Mouse (Mus musculus): Measurements from ENCODE around the gene Trim80. TPM values are rescaled to one million over a fixed set of nuclear protein-coding genes. Genes with fewer than 3 reads are reported as not detected.

Trim80 gene
- polyA plus RNA-seq, 1 experiment from 2014 or later: not detected

DNA sequence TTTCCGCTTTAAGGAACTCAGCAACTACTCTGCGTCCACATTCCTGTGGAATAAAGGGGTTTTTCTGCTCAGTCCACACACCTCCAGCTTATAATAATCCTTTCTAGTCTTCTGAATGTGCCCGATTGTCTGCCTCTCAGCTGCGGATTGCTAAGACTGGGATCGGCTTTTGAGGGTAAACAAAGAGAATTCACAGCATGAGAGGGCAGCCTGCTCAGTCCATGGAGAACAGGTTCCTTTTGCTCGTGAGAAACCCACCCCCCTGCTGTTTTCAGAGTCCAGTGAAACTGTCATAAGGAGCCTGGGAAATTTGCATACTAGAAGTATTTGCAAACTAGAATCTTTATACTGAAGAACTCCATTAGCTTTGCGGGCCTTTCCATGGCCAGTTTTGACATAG is 30.8 kb upstream of the Trim80 start:
- 81% methylated on average over 7 of the region's 7 CpGs for WGBS
- Histone ChIP-seq H3K9ac (no peak overlapping the region), H3K4me2 (no peak overlapping the region), H3K27me3 (no peaks in the 10 kb centered on the region), H3K4me3 (no peak overlapping the region), H3K9me3 (no peaks in the 10 kb centered on the region), H3K36me3 (peaks cover 25% of the 10 kb centered on the region; the same call in 1 of the 2 replicates), H3K27ac (no peak overlapping the region), H3K4me1 (peaks cover 32% of the 10 kb centered on the region)
- no peak for ATAC-seq (ENCODE audit: borderline replicate concordance, extremely low read depth, low FRiP score, low TSS enrichment)

DNA sequence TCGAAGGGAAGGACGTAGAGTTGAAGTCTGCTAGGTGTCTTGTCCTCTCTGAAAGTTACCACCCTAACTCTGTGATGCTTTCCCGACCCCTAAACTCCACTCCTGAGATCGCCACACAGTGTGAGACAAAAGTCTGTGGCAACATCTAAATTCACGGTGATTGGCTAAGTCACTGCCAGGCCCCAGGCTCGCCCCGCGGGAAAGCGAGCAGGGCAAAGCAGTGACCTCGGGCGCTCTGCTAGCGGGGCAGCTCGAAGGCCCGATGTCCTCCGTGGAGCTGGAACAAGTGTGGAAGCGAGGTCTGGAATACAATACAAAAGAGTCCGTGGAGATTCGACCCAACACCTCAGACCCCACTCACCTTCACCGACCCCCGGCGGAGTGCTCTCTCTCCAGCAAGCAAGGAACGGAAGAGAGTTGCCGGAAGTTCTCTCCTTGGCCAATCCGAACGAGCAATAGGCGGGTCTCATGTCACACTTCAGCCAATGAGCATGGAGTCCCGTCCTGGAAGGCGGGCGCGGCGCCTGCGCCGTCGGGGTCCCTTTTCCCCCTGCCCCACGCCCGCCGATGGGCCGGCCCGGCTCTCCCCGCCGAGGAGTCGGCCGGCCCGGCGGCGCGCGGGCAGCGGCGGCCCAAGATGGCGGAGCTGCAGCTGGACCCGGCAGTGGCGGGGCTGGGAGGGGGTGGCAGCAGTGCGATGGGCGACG is 20.7 kb upstream of the Trim80 start, which contains the start of the genes Atp5h and Kctd2:
Gene Atp5h (minus strand): TSS at position 432 of the 707 bp plus-strand sequence.
Gene Kctd2 (plus strand): TSS at position 598 of the 707 bp plus-strand sequence.
- Histone ChIP-seq H3K4me1 (peaks cover 32% of the 10 kb centered on the region), H3K36me3 (peaks cover 26% of the 10 kb centered on the region)
- under 1% methylated on average over 53 of the region's 56 CpGs for WGBS

DNA sequence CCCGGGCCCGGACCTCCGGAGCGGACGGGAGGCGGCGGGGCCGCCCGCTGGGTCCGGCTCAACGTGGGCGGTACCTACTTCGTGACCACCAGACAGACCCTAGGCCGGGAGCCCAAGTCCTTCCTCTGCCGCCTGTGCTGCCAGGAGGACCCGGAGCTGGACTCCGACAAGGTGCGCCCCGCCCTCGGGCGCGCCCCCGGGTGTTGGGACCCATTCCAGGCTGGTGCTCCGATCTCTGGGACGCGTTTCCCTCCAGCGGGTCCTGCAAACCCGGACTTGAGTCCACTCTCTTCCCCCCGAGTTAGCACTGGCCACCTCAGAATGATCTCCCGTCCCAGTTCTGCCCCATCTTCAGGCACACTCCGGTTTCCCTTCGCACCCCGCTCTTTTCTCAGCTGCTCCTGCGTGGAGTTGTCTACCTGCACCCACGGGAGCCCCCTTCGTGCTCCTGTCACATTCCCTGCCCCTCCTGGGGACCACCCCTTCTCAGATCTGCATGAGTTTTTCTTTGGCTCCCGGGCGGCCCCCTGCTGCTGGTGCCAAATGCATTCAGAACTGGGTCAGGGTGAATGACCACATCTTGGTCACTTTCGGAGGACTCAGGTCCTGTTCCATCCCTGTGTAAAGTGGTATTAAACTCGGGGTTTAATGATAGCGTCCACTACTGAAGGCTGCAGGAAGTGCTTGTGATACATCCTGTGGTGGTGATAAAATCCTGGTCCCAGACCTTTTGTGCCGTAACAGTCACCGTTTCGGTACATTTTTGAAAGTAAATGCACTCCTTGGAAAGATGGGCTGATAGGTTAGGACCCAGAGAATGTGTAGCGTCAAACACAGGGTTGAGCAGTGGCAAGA is 19.8 kb upstream of the Trim80 start:
- H3K27ac ChIP-seq: peak overlapping the region; percentile 91
- peaks cover 19% of the 10 kb centered on the region for H3K36me3 ChIP-seq
- 1% methylated on average over 37 of the region's 45 CpGs for WGBS
- no peaks in the 10 kb centered on the region for H3K9me3 ChIP-seq
- H3K4me3 ChIP-seq: peak overlapping the region; percentile 96
- no peaks in the 10 kb centered on the region for H3K27me3 ChIP-seq
- H3K4me2 ChIP-seq: peak overlapping the region; percentile 93
- ATAC-seq (ENCODE audit: borderline replicate concordance, extremely low read depth, low FRiP score, low TSS enrichment): peak; percentile 74
- peaks cover 32% of the 10 kb centered on the region for H3K4me1 ChIP-seq
- peak overlapping the region; percentile 97 for H3K9ac ChIP-seq

More for the DNA sequence above, 20.7 kb upstream of the Trim80 start, which contains the start of the genes Atp5h and Kctd2:
- H3K4me2 ChIP-seq: peak within 1 kb of the TSS; percentile 93
- H3K27ac ChIP-seq: peak within 1 kb of the TSS; percentile 91
- no peaks in the 10 kb centered on the region for H3K9me3 ChIP-seq
- peak within 1 kb of the TSS; percentile 96 for H3K4me3 ChIP-seq
- peak within 1 kb of the TSS; percentile 97 for H3K9ac ChIP-seq
- peak; percentile 97 for ATAC-seq (ENCODE audit: borderline replicate concordance, extremely low read depth, low FRiP score, low TSS enrichment)
- H3K27me3 ChIP-seq: no peaks in the 10 kb centered on the region

DNA sequence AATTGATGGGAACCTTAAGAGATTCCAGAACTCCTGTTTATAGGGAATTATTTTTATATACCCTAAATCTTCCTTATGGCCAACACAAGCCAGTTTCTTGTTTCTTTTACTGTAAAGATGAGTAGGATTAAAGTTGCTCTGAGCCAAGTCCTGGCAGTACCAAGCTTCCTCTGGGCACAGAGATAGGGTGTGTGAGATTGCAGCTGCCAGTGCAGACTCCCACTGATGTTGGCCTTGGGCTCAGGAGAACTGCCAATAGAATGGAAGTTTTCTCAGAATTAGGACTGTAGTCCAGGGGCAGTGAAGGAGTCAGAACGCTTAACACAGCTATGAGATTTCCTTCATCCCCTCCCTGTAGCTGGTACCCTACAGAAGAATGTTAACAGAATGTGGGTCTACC is 19.0 kb upstream of the Trim80 start:
- H3K4me3 ChIP-seq: peak overlapping the region; percentile 96
- H3K4me1 ChIP-seq: peaks cover 32% of the 10 kb centered on the region
- 0 out of 2 replicates have a peak overlapping the region, but pooled peaks have one; percentile 97 for H3K9ac ChIP-seq
- H3K9me3 ChIP-seq: no peaks in the 10 kb centered on the region
- H3K36me3 ChIP-seq: peaks cover 11% of the 10 kb centered on the region
- 57% methylated on average over 1 of the region's 1 CpGs for WGBS
- ATAC-seq (ENCODE audit: borderline replicate concordance, extremely low read depth, low FRiP score, low TSS enrichment): no peak
- no peaks in the 10 kb centered on the region for H3K27me3 ChIP-seq
- H3K4me2 ChIP-seq: peak overlapping the region; percentile 93
- H3K27ac ChIP-seq: no peak overlapping the region

DNA sequence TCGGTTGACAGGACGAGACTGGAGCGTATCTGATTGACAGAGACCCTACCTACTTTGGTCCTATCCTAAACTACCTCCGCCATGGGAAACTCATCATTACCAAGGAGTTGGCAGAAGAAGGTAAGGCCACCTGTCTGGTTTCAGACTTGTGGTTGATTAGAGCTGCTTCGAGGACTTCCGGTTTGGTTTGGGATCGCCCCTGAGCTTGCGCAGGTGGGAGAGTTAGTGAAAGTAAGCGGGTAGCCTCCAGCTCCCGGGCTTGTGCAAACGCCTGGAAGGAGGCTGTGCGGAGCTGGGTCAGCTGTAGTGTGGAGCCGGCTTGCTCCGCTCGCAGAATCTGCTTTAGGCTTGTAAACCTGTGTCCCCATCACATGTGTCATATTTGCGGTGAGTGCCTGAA is 18.4 kb upstream of the Trim80 start:
- Histone ChIP-seq H3K4me3 (no peak overlapping the region), H3K36me3 (peaks cover 11% of the 10 kb centered on the region), H3K9me3 (no peaks in the 10 kb centered on the region), H3K27me3 (no peaks in the 10 kb centered on the region), H3K4me1 (peaks cover 32% of the 10 kb centered on the region), H3K27ac (no peak overlapping the region), H3K4me2 (no peak overlapping the region), H3K9ac (no peak overlapping the region)
- no peak for ATAC-seq (ENCODE audit: borderline replicate concordance, extremely low read depth, low FRiP score, low TSS enrichment)
- 82% methylated on average over 16 of the region's 16 CpGs for WGBS

DNA sequence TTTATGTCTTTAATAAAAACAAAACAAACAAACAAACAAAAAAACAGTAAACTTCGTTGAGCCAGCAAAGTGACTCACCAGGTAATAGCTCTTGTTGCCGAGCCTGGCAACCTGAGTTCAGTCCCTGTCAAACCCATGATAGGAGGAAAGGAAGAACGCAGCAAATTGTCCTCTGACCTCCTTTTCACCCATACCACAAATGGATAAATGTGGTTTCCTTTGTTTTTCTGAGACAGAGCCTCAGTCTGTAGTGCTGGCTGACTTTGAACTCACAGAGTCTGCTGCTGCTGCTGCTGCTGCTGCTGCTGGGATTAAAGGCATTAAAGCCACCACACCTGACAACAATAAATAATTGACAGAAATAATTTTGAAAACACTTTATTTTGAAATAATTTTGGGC is 17.3 kb upstream of the Trim80 start:
- H3K4me1 ChIP-seq: peaks cover 36% of the 10 kb centered on the region
- no peak overlapping the region for H3K4me2 ChIP-seq
- no peak overlapping the region for H3K4me3 ChIP-seq
- no peak for ATAC-seq (ENCODE audit: borderline replicate concordance, extremely low read depth, low FRiP score, low TSS enrichment)
- H3K9me3 ChIP-seq: no peaks in the 10 kb centered on the region
- H3K27me3 ChIP-seq: no peaks in the 10 kb centered on the region
- H3K27ac ChIP-seq: no peak overlapping the region
- no peak overlapping the region for H3K9ac ChIP-seq
- 81% methylated on average over 3 of the region's 3 CpGs for WGBS
- peaks cover 18% of the 10 kb centered on the region for H3K36me3 ChIP-seq

DNA sequence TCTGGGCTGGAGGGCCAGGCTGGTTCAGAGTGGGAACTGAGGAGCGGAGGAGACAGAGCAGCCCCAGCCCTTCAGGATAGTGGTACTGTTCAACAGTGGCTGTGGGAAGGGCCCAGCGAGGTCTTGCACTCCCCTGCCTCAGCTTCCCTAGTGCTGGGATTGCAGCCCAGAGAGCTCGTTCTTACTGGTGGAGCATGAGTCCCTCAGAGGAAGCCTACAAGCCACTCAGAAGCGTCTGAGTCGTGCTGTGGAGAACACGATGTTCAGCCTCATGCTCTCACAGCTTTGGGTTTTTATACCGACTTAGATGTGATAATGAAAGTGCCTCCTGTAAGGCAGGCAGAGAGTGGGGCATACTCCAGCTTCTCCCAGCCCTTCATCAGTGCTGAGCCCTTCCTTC is 15.7 kb upstream of the Trim80 start:
- Histone ChIP-seq H3K9ac (no peak overlapping the region), H3K4me3 (no peak overlapping the region), H3K27ac (no peak overlapping the region), H3K36me3 (peaks cover 29% of the 10 kb centered on the region), H3K4me1 (peaks cover 25% of the 10 kb centered on the region), H3K27me3 (no peaks in the 10 kb centered on the region), H3K4me2 (no peak overlapping the region), H3K9me3 (no peaks in the 10 kb centered on the region)
- ATAC-seq (ENCODE audit: borderline replicate concordance, extremely low read depth, low FRiP score, low TSS enrichment): no peak
- WGBS: 82% methylated on average over 7 of the region's 7 CpGs

DNA sequence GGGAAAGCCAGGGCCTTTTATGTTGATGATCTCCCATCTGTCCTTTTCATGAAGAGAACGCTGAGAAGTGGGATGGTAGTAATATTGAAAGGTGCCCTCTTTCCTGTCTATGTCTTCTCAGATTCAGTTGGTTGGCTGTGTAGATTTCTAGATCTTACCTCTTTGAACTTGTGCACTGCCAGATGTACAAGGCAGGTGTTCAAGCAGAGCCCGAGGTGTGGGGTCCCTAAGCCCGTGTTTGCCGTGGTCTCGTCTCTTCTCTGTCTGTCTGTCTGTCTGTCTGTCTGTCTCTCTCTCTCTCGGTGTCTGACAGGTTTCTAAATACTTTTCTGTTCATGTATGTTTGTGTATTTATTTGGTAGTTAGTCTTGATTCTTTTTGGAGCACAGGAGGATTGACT is 14.7 kb upstream of the Trim80 start:
- no peak for ATAC-seq (ENCODE audit: borderline replicate concordance, extremely low read depth, low FRiP score, low TSS enrichment)
- WGBS: 87% methylated on average over 6 of the region's 6 CpGs
- Histone ChIP-seq H3K4me1 (peaks cover 24% of the 10 kb centered on the region), H3K4me2 (no peak overlapping the region), H3K9me3 (no peaks in the 10 kb centered on the region), H3K27ac (no peak overlapping the region), H3K9ac (no peak overlapping the region), H3K27me3 (no peaks in the 10 kb centered on the region), H3K4me3 (no peak overlapping the region), H3K36me3 (peaks cover 39% of the 10 kb centered on the region)

DNA sequence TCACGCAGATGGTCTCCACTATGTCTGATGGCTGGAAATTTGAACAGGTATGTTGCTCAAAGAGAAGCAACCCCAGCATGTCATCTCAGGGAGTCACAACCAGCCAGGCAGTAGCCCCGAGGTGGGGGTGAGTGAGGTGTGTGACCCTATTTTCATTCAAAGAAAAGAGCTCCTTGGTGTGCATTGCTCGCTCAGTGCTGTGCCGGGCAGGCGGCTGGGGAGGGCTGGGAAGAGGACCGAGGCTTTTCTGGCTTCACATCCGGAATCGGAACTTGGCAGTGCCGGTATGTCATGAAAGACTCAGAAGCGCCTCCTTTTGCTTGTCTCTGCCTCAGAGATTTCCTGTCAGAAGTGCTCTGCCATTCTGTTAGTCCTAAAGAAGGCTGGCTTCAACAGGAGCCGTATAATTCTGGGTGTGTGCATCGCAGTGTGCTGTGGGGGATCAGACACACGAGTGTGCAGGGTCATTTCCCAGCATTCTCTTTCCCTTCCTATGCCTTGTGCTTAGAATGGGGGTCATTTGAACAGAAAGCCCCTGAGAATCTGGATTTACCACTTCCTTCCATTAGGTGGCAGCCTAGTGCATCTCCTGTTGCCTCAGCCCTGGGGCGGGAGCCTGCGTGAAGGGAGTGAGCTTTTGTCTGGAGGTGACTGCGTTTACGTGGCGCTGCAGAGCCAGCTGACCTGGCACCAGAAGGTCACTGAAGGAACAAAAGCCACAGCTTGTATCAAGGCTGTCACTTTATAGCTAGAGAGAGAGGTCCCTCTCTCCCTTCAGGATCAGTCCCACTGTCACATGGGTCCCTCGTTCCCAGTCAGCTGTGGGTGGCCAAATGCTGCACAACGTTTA is 12.6 kb upstream of the Trim80 start:
- peak; percentile 65; the same call in 1 of the 2 replicates for ATAC-seq (ENCODE audit: borderline replicate concordance, extremely low read depth, low FRiP score, low TSS enrichment)
- H3K4me2 ChIP-seq: peak overlapping the region; percentile 25

DNA sequence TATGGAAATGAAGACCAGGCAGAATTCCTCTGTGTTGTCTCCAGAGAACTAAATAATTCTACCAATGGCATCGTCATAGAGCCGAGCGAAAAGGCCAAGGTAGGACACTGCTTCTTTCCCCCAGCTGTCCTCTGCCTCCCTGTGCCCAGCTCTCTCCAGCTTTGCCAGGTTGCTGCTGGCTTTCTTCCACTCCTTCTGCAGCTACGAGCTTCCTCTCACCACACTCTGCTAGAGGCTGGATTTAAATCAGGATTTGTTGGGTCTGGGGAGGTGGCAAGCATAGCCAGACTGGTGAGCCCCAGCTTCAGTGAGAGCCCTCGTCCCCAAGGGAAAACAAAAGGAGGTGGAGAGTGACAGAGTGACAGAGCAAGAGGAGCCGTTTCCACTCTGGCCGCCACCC is 11.0 kb upstream of the Trim80 start:
- Histone ChIP-seq H3K9ac (no peak overlapping the region), H3K4me1 (peaks cover 10% of the 10 kb centered on the region), H3K4me2 (no peak overlapping the region), H3K27me3 (no peaks in the 10 kb centered on the region), H3K9me3 (no peaks in the 10 kb centered on the region), H3K27ac (no peak overlapping the region), H3K4me3 (no peak overlapping the region), H3K36me3 (peaks cover 56% of the 10 kb centered on the region)
- 80% methylated on average over 7 of the region's 7 CpGs for WGBS
- ATAC-seq (ENCODE audit: borderline replicate concordance, extremely low read depth, low FRiP score, low TSS enrichment): no peak

More for the DNA sequence above, 12.6 kb upstream of the Trim80 start:
- Histone ChIP-seq H3K36me3 (peaks cover 57% of the 10 kb centered on the region), H3K27me3 (no peaks in the 10 kb centered on the region), H3K9ac (no peak overlapping the region), H3K27ac (peak overlapping the region; percentile 57), H3K4me1 (peaks cover 10% of the 10 kb centered on the region), H3K4me3 (no peak overlapping the region), H3K9me3 (no peaks in the 10 kb centered on the region)
- WGBS: 33% methylated on average over 20 of the region's 20 CpGs

DNA sequence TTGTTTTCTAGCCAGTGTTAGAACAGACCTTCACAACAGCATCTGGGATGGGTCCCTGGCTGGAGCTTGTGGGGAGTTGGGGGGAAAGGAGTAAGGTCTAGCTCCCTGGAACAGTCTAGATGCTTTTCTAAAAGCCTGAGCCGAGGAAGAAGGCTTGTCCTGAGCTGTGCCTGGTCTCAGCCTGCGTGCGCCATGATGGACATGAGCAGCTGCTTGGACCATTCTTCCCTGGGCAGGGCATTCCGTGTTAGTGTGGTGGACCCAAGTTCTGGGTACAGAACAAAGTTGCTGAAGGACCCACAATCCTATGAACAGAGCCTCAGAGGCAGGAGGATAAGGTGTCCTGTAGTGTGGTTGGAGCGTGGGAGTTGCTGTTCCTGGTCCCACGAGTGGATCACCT is 9.8 kb upstream of the Trim80 start:
- H3K36me3 ChIP-seq: peaks cover 51% of the 10 kb centered on the region
- no peak overlapping the region for H3K4me3 ChIP-seq

More for the DNA sequence above, 9.8 kb upstream of the Trim80 start:
- Histone ChIP-seq H3K27me3 (no peaks in the 10 kb centered on the region), H3K27ac (no peak overlapping the region), H3K4me1 (peaks cover 16% of the 10 kb centered on the region), H3K9me3 (no peaks in the 10 kb centered on the region), H3K9ac (no peak overlapping the region), H3K4me2 (no peak overlapping the region)
- ATAC-seq (ENCODE audit: borderline replicate concordance, extremely low read depth, low FRiP score, low TSS enrichment): no peak
- 93% methylated on average over 6 of the region's 6 CpGs for WGBS

All from lung, embryonic 15.5 days (tissue).